Mouse (Mus musculus): Measurements from ENCODE around the gene Nck2. TPM values are rescaled to one million over a fixed set of nuclear protein-coding genes. Genes with fewer than 3 reads are reported as not detected.

The Nck2 gene
- polyA plus RNA-seq, 1 experiment = 18.4 TPM

DNA sequence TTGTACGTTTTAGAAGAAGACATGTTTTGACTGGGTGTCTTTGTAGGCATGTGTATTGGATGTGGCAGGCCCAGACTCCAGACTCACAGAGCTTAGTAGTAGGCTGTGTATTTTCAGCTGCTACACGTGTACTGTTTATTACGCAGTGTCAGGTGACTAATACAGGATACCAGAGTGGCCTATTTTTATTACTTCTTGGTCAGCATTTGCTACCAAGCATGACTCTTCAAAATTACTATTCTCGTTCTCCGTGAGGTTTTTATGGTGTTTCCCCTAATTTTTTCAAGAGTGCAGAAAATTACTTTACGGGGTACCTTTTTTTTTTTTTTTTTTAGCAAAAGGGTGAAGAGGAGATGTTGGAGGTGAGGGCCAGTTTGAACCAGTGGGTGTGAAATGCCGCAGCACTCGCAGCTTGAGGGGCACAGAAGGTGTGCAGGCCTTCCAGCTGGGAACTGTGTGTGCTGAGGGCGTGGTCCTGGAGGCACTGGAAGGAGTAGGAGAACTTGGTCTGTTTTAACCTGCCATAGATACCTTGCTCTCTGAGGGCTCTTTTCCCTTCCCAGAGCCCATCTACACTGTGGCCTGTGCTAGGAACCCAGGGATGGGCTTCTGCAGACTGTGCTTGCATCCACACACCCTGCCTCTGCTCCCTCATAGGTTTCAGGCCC is 21.7 kb downstream of the Nck2 start:
- TF ChIP-seq TCF12 (IDR thresholded peaks at IDR 0.05; ENCODE audit: insufficient read depth, poor library complexity, severe bottlenecking) (no peak), USF1 (IDR thresholded peaks at IDR 0.05; ENCODE audit: low read depth) (peak; percentile 37)
- H3K4me2 ChIP-seq (ENCODE audit: low read depth) = peak overlapping the region; percentile 39
- no peak overlapping the region for H3K4me3 ChIP-seq
- H3K36me3 ChIP-seq (ENCODE audit: control insufficient read depth, insufficient read depth) = no peaks in the 10 kb centered on the region
- H3ac ChIP-seq (ENCODE audit: control insufficient read depth, insufficient read length) = no peak overlapping the region
- H3K27me3 ChIP-seq (ENCODE audit: control insufficient read depth, insufficient read depth, insufficient read length) = no peaks in the 10 kb centered on the region
- peaks cover 81% of the 10 kb centered on the region for H3K79me2 ChIP-seq (ENCODE audit: control insufficient read depth, insufficient read depth)

DNA sequence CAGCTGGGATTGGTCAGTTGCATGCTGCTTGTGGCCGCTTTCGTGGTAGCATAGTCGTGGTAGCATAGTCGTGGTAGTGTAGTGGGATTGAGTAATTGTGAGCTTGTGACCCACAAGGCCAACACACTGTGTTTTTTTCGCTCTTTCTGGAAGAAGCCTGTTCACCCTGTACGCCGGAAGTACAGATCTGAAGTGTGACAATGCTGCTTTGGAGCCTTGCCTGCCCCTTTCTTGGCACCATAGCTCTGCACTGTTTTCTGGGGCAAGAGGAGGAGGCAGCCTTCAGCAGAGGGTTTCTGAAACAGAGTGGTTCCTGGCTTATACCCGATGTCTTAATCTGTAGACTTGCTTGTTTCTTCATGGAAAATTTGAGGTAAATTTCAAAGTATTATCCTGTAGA is 23.3 kb downstream of the Nck2 start:
- TF ChIP-seq SRF (IDR thresholded peaks at IDR 0.05; ENCODE audit: control insufficient read depth, insufficient read length, low read depth) = no peak
- TF ChIP-seq REST (IDR thresholded peaks at IDR 0.05; ENCODE audit: insufficient read depth, insufficient read length) = no peak
- TF ChIP-seq E2F4 (IDR thresholded peaks at IDR 0.05; ENCODE audit: insufficient read depth) = no peak
- no peak for TF ChIP-seq POLR2A (IDR thresholded peaks at IDR 0.05; ENCODE audit: insufficient read length, low read depth)
- no peak for TF ChIP-seq USF1 (IDR thresholded peaks at IDR 0.05; ENCODE audit: low read depth)
- TF ChIP-seq POLR2AphosphoS2 (IDR thresholded peaks at IDR 0.05; ENCODE audit: insufficient read length, low read depth) = no peak
- no peak for TF ChIP-seq TCF3 (IDR thresholded peaks at IDR 0.05; ENCODE audit: insufficient read length, low read depth)
- no peak for TF ChIP-seq MAX (IDR thresholded peaks at IDR 0.05; ENCODE audit: low read depth)
- no peak for TF ChIP-seq CEBPB (IDR thresholded peaks at IDR 0.05; ENCODE audit: insufficient read depth, poor library complexity, severe bottlenecking)
- no peak for TF ChIP-seq MYOD1 (IDR thresholded peaks at IDR 0.05; ENCODE audit: control insufficient read depth in 1 of 3, insufficient read length in 2 of 3, low read depth in 2 of 3)
- no peak for TF ChIP-seq MYOG (IDR thresholded peaks at IDR 0.05; ENCODE audit: control insufficient read depth in 1 of 3, insufficient read depth in 1 of 3, insufficient read length in 2 of 3, low read depth in 2 of 3)
- TF ChIP-seq TCF12 (IDR thresholded peaks at IDR 0.05; ENCODE audit: insufficient read depth, poor library complexity, severe bottlenecking) = no peak
- no peak overlapping the region for H3ac ChIP-seq (ENCODE audit: control insufficient read depth, insufficient read length)
- H3K36me3 ChIP-seq (ENCODE audit: control insufficient read depth, insufficient read depth) = no peaks in the 10 kb centered on the region
- no peak overlapping the region for H3K4me2 ChIP-seq (ENCODE audit: low read depth)
- no peaks in the 10 kb centered on the region for H3K27me3 ChIP-seq (ENCODE audit: control insufficient read depth, insufficient read depth, insufficient read length)
- no peak overlapping the region for H3K4me3 ChIP-seq
- H3K79me2 ChIP-seq (ENCODE audit: control insufficient read depth, insufficient read depth) = peaks cover 86% of the 10 kb centered on the region

DNA sequence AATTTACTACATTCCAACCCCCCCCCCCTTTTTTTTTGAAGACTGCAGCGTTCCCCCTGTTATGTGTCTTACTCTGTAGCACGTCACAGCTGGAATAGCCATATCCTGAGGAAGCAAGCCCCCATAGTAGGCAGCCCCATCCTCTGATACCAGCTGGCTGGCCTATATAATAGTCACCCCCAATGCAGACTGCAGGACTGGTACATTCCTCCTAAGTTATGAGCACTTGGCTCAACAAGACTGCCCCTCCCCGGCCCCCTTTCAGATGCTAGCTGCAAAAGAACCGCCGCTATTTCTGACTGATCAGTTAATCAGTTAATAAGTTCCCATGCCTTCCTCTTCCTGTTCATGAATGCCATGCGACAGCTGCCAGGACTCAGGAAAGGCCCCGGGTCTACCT is 23.8 kb downstream of the Nck2 start:
- TF ChIP-seq MAX (IDR thresholded peaks at IDR 0.05; ENCODE audit: low read depth) = no peak
- no peak for TF ChIP-seq USF1 (IDR thresholded peaks at IDR 0.05; ENCODE audit: low read depth)
- no peak for TF ChIP-seq TCF12 (IDR thresholded peaks at IDR 0.05; ENCODE audit: insufficient read depth, poor library complexity, severe bottlenecking)
- TF ChIP-seq E2F4 (IDR thresholded peaks at IDR 0.05; ENCODE audit: insufficient read depth) = no peak
- no peak for TF ChIP-seq POLR2A (IDR thresholded peaks at IDR 0.05; ENCODE audit: insufficient read length, low read depth)
- no peak for TF ChIP-seq MYOD1 (IDR thresholded peaks at IDR 0.05; ENCODE audit: control insufficient read depth in 1 of 3, insufficient read length in 2 of 3, low read depth in 2 of 3)
- no peak for TF ChIP-seq SRF (IDR thresholded peaks at IDR 0.05; ENCODE audit: control insufficient read depth, insufficient read length, low read depth)
- no peak for TF ChIP-seq MYOG (IDR thresholded peaks at IDR 0.05; ENCODE audit: control insufficient read depth in 1 of 3, insufficient read depth in 1 of 3, insufficient read length in 2 of 3, low read depth in 2 of 3)
- Histone ChIP-seq H3K4me2 (ENCODE audit: low read depth) (no peak overlapping the region), H3K79me2 (ENCODE audit: control insufficient read depth, insufficient read depth) (peaks cover 86% of the 10 kb centered on the region), H3K27me3 (ENCODE audit: control insufficient read depth, insufficient read depth, insufficient read length) (no peaks in the 10 kb centered on the region), H3ac (ENCODE audit: control insufficient read depth, insufficient read length) (no peak overlapping the region), H3K36me3 (ENCODE audit: control insufficient read depth, insufficient read depth) (no peaks in the 10 kb centered on the region), H3K4me3 (no peak overlapping the region)

- H3K4me2 ChIP-seq (ENCODE audit: low read depth) = peak overlapping the region; percentile 1
- H3K36me3 ChIP-seq (ENCODE audit: control insufficient read depth, insufficient read depth) = no peaks in the 10 kb centered on the region
- TF ChIP-seq USF1 (IDR thresholded peaks at IDR 0.05; ENCODE audit: low read depth) (no peak), TCF3 (IDR thresholded peaks at IDR 0.05; ENCODE audit: insufficient read length, low read depth) (no peak), POLR2AphosphoS2 (IDR thresholded peaks at IDR 0.05; ENCODE audit: insufficient read length, low read depth) (no peak), MYOD1 (IDR thresholded peaks at IDR 0.05; ENCODE audit: control insufficient read depth in 1 of 3, insufficient read length in 2 of 3, low read depth in 2 of 3) (no peak), POLR2A (IDR thresholded peaks at IDR 0.05; ENCODE audit: insufficient read length, low read depth) (no peak), MAX (IDR thresholded peaks at IDR 0.05; ENCODE audit: low read depth) (no peak), CEBPB (IDR thresholded peaks at IDR 0.05; ENCODE audit: insufficient read depth, poor library complexity, severe bottlenecking) (no peak), SRF (IDR thresholded peaks at IDR 0.05; ENCODE audit: control insufficient read depth, insufficient read length, low read depth) (no peak), TCF12 (IDR thresholded peaks at IDR 0.05; ENCODE audit: insufficient read depth, poor library complexity, severe bottlenecking) (no peak), E2F4 (IDR thresholded peaks at IDR 0.05; ENCODE audit: insufficient read depth) (no peak), MYOG (IDR thresholded peaks at IDR 0.05; ENCODE audit: control insufficient read depth in 1 of 3, insufficient read depth in 1 of 3, insufficient read length in 2 of 3, low read depth in 2 of 3) (no peak)
- no peaks in the 10 kb centered on the region for H3K27me3 ChIP-seq (ENCODE audit: control insufficient read depth, insufficient read depth, insufficient read length)
- peaks cover 86% of the 10 kb centered on the region for H3K79me2 ChIP-seq (ENCODE audit: control insufficient read depth, insufficient read depth)
- H3ac ChIP-seq (ENCODE audit: control insufficient read depth, insufficient read length) = no peak overlapping the region
- no peak overlapping the region for H3K4me3 ChIP-seq
Observed at GRCm38 (mm10) chr1:43468978-43469377, 24.6 kb downstream of the Nck2 start.

All from myocyte (in vitro differentiated cells).